Mouse (Mus musculus) thymus, adult 2 months (tissue): Measurements from ENCODE around the gene Camkv.

Source experiments
- CTCF ChIP-seq: fragments of 200-500 bp; IDR thresholded peaks from 2 replicates; pipeline ENCODE4 v1.5.1; 2012; ENCODE audit warnings: mild to moderate bottlenecking, control low read depth, low read length, moderate library complexity, borderline replicate concordance; ENCODE audit not compliant: control insufficient read depth, poor library complexity, insufficient read depth; ENCODE audit errors: extremely low read depth
- POLR2A ChIP-seq: fragments of 200-500 bp; IDR thresholded peaks from 2 replicates; pipeline ENCODE4 v1.6.1; 2012; ENCODE audit warnings: mild to moderate bottlenecking, low read length, control low read depth, moderate library complexity; ENCODE audit not compliant: control insufficient read depth, poor library complexity, insufficient read depth; ENCODE audit errors: extremely low read depth

DNA sequence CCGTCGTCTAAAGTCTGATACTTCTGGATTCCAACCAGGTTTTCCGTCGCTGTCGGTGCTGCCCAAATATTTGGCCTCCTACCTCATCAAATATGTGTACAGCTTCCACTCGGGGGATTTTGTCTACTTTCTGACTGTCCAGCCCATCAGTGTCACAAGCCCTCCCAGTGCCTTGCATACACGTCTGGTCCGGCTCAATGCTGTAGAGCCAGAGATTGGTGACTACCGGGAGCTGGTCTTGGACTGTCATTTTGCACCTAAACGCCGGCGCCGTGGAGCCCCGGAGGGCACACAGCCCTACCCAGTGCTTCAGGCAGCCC, 27.7 kb upstream of the Camkv start:
- TF ChIP-seq POLR2A (no peak), CTCF (no peak)
